Mouse (Mus musculus) kidney, adult 2 months (tissue): ENCODE results near the gene Uqcc1.

ENCODE experiments used
- CTCF ChIP-seq: fragments of 200-500 bp; conservative IDR thresholded peaks from 2 replicates; pipeline ENCODE4 v1.5.1; 2011; ENCODE audit warnings: low read depth, mild to moderate bottlenecking, control low read depth, low read length, moderate library complexity, mixed read lengths; ENCODE audit not compliant: insufficient read depth, insufficient read length
- POLR2A ChIP-seq: fragments of 200-500 bp; IDR thresholded peaks from one replicate; pipeline ENCODE4 v1.6.1; 2011; ENCODE audit warnings: low read depth, low read length, control low read depth

DNA sequence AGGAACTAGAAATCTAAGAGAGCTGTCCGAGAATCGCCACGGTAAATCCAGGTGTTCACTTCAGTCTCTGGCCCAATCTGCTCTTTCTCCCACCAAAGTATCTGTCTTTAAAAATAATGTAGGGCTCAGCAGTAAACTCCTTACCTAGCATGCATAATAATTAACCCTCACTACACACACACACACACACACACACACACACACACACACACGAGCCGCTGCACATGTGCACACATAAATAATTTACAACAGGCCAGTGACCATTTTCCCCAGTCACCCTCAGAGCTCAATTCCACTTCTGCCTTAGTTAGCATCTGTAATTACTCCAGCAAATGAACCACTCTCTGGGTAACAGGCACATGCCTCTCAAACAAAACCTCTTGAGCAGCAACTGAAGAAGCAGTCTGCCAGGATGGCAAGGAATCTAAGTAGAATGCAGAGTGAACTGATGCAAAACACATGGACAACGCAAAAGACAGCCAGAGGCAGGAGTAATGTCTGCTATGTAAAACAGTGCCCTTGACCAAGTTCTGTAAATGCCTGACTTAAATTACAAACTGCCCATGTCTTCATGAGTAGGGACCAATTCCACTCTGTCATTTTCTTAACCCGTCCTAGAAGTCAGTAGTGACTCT is 1.3 kb downstream of the Uqcc1 start:
- TF ChIP-seq CTCF (no peak), POLR2A (no peak)
